11 mouse cellular contexts compared by ENCODE assay signal in genomic region chr1:40230336-40230735, GRCm38 (mm10). TPM values are rescaled to one million over a fixed set of nuclear protein-coding genes. Genes with fewer than 3 reads are reported as not detected.
DNase-seq lines count a peak whose midpoint lies in the region; ATAC-seq lines count a peak whose summit lies in the region.
"Had no signal": no experiment of that assay in that cellular context is flagged by ENCODE, and none has a peak within 500 bp of the region (broad histone marks: within the 10 kb centered on the region; RNA-seq: fewer than 3 reads in every experiment).

No protein-coding gene starts in this region.

- no peak overlapping the region for H3K27ac ChIP-seq in forebrain, embryonic 13.5 days
- H3K27ac ChIP-seq: embryonic facial prominence, embryonic 12.5 days; hindbrain, embryonic 13.5 days; limb, embryonic 12.5 days had no signal

- 92% methylated on average over 7 of the region's 7 CpGs for WGBS in forebrain, embryonic 13.5 days

- intact Hi-C loops in heart, postnatal 25 days (cut with DNase I): no loop called here

- peaks cover 9% of the 10 kb centered on the region; the same call in 1 of the 2 replicates for H3K4me1 ChIP-seq in megakaryocyte, embryonic 14.5 days
- no peaks in the 10 kb centered on the region for H3K4me1 ChIP-seq in forebrain, embryonic 13.5 days

- DNase-seq in heart, adult 8-10 months (ENCODE audit: low spot score): peak; percentile 72
- no peak for DNase-seq in heart, postnatal 4 days
- DNase-seq in MEL-GATA-1-ER (ENCODE audit: extremely low read depth, low read depth): peak; percentile 95
- DNase-seq in heart, postnatal 25 days (ENCODE audit: low spot score): peak; percentile 20
- no peak for DNase-seq in layer of hippocampus, adult 9-11 months
- DNase-seq in gastrocnemius, postnatal 10 days: no peak

- ATAC-seq in forebrain, embryonic 13.5 days: no peak

- no peak overlapping the region for H3K9ac ChIP-seq in forebrain, embryonic 13.5 days
- H3K9ac ChIP-seq: embryonic facial prominence, embryonic 12.5 days; hindbrain, embryonic 13.5 days; limb, embryonic 12.5 days had no signal

- no peaks in the 10 kb centered on the region for H3K27me3 ChIP-seq in megakaryocyte, embryonic 14.5 days (replicated peaks)
- H3K27me3 ChIP-seq in forebrain, embryonic 13.5 days: no peaks in the 10 kb centered on the region
- H3K27me3 ChIP-seq: embryonic facial prominence, embryonic 12.5 days; hindbrain, embryonic 13.5 days; limb, embryonic 12.5 days had no signal

- peak overlapping the region; percentile 28 for H3K4me3 ChIP-seq in megakaryocyte, embryonic 14.5 days (replicated peaks)
- no peak overlapping the region for H3K4me3 ChIP-seq in forebrain, embryonic 13.5 days
- H3K4me3 ChIP-seq: embryonic facial prominence, embryonic 12.5 days; hindbrain, embryonic 13.5 days; limb, embryonic 12.5 days had no signal

- H3K36me3 ChIP-seq in megakaryocyte, embryonic 14.5 days (replicated peaks; ENCODE audit: low read length): no peaks in the 10 kb centered on the region
- no peaks in the 10 kb centered on the region for H3K36me3 ChIP-seq in forebrain, embryonic 13.5 days (ENCODE audit: poor library complexity, severe bottlenecking)
- H3K36me3 ChIP-seq: embryonic facial prominence, embryonic 12.5 days; hindbrain, embryonic 13.5 days; limb, embryonic 12.5 days had no signal

- H3K4me2 ChIP-seq in forebrain, embryonic 13.5 days: no peak overlapping the region
- H3K4me2 ChIP-seq: embryonic facial prominence, embryonic 12.5 days; hindbrain, embryonic 13.5 days; limb, embryonic 12.5 days had no signal

- no peaks in the 10 kb centered on the region for H3K9me3 ChIP-seq in megakaryocyte, embryonic 14.5 days
- no peaks in the 10 kb centered on the region for H3K9me3 ChIP-seq in forebrain, embryonic 13.5 days (replicated peaks)
- H3K9me3 ChIP-seq: embryonic facial prominence, embryonic 12.5 days; hindbrain, embryonic 13.5 days; limb, embryonic 12.5 days had no signal

RNA-seq across cellular contexts. Expression of gene Il1r1, which starts 5.5 kb away (rescaled TPM):
- total RNA-seq in heart, adult 8-10 months (2022): 1 to 10 TPM; 4.2 to 5.4 (median 5.1) TPM
- total RNA-seq in heart, postnatal 4 days (2021): 1 to 10 TPM; 9.8 TPM
- 1 to 10 TPM; 6.0 to 6.1 TPM for total RNA-seq in heart, postnatal 25 days (2021)
- polyA plus RNA-seq in megakaryocyte, embryonic 14.5 days (2012; ENCODE audit: insufficient read depth, low replicate concordance): 0.07 TPM in 1 of 2 replicates, not detected in the other
- 0.54 and 0.70 TPM in 2 replicates for polyA plus RNA-seq in forebrain, embryonic 13.5 days (2015; fragmentation: Nextera tagmentation; extraction: Ambion mirVana)
- total RNA-seq in gastrocnemius, postnatal 10 days (2021): 1 to 10 TPM; 5.5 to 5.7 TPM

Comparison
In these comparisons a context has a peak if more than half of its experiments do, and no peak if none do; other contexts are left out.
1. DNase-seq: peak in heart, adult 8-10 months (single experiment), MEL-GATA-1-ER (single experiment) and heart, postnatal 25 days (single experiment); none in heart, postnatal 4 days (single experiment), layer of hippocampus, adult 9-11 months (single experiment) and gastrocnemius, postnatal 10 days (single experiment).